Mouse (Mus musculus): ENCODE measurements around the gene Fgfr2. TPM values are rescaled to one million over a fixed set of nuclear protein-coding genes. Genes with fewer than 3 reads are reported as not detected.

Gene Fgfr2
- polyA plus RNA-seq, 1 experiment from 2014 or later, result 20.3 TPM

- H3K27me3 ChIP-seq (ENCODE audit: control insufficient read depth, insufficient read depth, low read length), result no peaks in the 10 kb centered on the region
- 74% methylated on average over 12 of the region's 12 CpGs for WGBS
- no peak overlapping the region for H3K4me3 ChIP-seq (ENCODE audit: low read length)
- no peak for ATAC-seq (replicated peaks; ENCODE audit: extremely low read depth, insufficient read depth, low FRiP score)
- no peak overlapping the region for H3K4me2 ChIP-seq (ENCODE audit: low read depth, low read length)
- H3K9ac ChIP-seq (ENCODE audit: low read length), result no peak overlapping the region
- H3K9me3 ChIP-seq (replicated peaks; ENCODE audit: control insufficient read depth, low read length), result no peaks in the 10 kb centered on the region
- no peak overlapping the region for H3K27ac ChIP-seq (ENCODE audit: low read length)
- H3K4me1 ChIP-seq (ENCODE audit: control insufficient read depth, insufficient read depth, low read length), result peaks cover 8% of the 10 kb centered on the region
- H3K36me3 ChIP-seq (ENCODE audit: control insufficient read depth, insufficient read depth), result peaks cover 11% of the 10 kb centered on the region; the same call in 1 of the 2 replicates
Observed at GRCm38 (mm10) chr7:130168296-130168695, 2954.9 kb downstream of the Fgfr2 start.

GRCm38 (mm10) chr7:130167261-130167660, 2955.9 kb downstream of the Fgfr2 start:
- Histone ChIP-seq H3K27ac (ENCODE audit: low read length) (no peak overlapping the region), H3K4me1 (ENCODE audit: control insufficient read depth, insufficient read depth, low read length) (peaks cover 8% of the 10 kb centered on the region), H3K9ac (ENCODE audit: low read length) (no peak overlapping the region), H3K9me3 (replicated peaks; ENCODE audit: control insufficient read depth, low read length) (no peaks in the 10 kb centered on the region), H3K4me2 (ENCODE audit: low read depth, low read length) (no peak overlapping the region), H3K27me3 (ENCODE audit: control insufficient read depth, insufficient read depth, low read length) (no peaks in the 10 kb centered on the region), H3K4me3 (ENCODE audit: low read length) (no peak overlapping the region), H3K36me3 (ENCODE audit: control insufficient read depth, insufficient read depth) (peaks cover 8% of the 10 kb centered on the region; the same call in 1 of the 2 replicates)
- 67% methylated on average over 5 of the region's 5 CpGs for WGBS
- no peak for ATAC-seq (replicated peaks; ENCODE audit: extremely low read depth, insufficient read depth, low FRiP score)

GRCm38 (mm10) chr7:130166190-130166589, 2957.0 kb downstream of the Fgfr2 start:
- no peak overlapping the region for H3K4me2 ChIP-seq (ENCODE audit: low read depth, low read length)
- no peak for ATAC-seq (replicated peaks; ENCODE audit: extremely low read depth, insufficient read depth, low FRiP score)
- 64% methylated on average over 4 of the region's 4 CpGs for WGBS

DNA sequence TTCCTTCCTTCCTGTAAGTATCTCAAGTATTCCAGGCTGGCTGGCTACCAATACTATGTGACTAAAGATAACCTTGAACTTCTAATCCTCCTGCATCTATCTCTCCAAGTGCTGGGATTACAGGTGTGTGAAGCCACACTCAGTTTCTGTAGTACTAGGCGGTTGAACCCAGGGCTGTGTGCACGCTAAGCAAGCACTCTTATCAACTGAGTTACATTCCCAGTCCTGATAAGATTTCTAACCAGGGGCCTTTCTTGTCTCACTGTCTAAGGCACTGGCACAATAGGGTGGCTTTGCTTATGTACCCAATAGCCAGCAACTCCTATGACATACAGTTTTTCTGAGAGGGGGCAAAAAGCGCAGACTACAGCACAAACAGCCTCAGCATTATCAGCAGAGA, 2957.7 kb downstream of the Fgfr2 start:
- H3K4me2 ChIP-seq (ENCODE audit: low read depth, low read length), result no peak overlapping the region
- H3K27me3 ChIP-seq (ENCODE audit: control insufficient read depth, insufficient read depth, low read length), result no peaks in the 10 kb centered on the region
- H3K4me3 ChIP-seq (ENCODE audit: low read length), result no peak overlapping the region
- no peak overlapping the region for H3K27ac ChIP-seq (ENCODE audit: low read length)
- ATAC-seq (replicated peaks; ENCODE audit: extremely low read depth, insufficient read depth, low FRiP score), result no peak
- no peak overlapping the region for H3K9ac ChIP-seq (ENCODE audit: low read length)
- WGBS, result 37% methylated on average over 3 of the region's 3 CpGs
- H3K36me3 ChIP-seq (ENCODE audit: control insufficient read depth, insufficient read depth), result peaks cover 3% of the 10 kb centered on the region; the same call in 1 of the 2 replicates
- no peaks in the 10 kb centered on the region for H3K9me3 ChIP-seq (replicated peaks; ENCODE audit: control insufficient read depth, low read length)
- H3K4me1 ChIP-seq (ENCODE audit: control insufficient read depth, insufficient read depth, low read length), result peaks cover 8% of the 10 kb centered on the region

More at GRCm38 (mm10) chr7:130166190-130166589, 2957.0 kb downstream of the Fgfr2 start:
- no peaks in the 10 kb centered on the region for H3K9me3 ChIP-seq (replicated peaks; ENCODE audit: control insufficient read depth, low read length)
- peaks cover 8% of the 10 kb centered on the region for H3K4me1 ChIP-seq (ENCODE audit: control insufficient read depth, insufficient read depth, low read length)
- no peak overlapping the region for H3K9ac ChIP-seq (ENCODE audit: low read length)
- no peaks in the 10 kb centered on the region for H3K27me3 ChIP-seq (ENCODE audit: control insufficient read depth, insufficient read depth, low read length)
- H3K36me3 ChIP-seq (ENCODE audit: control insufficient read depth, insufficient read depth), result peaks cover 3% of the 10 kb centered on the region; the same call in 1 of the 2 replicates
- H3K27ac ChIP-seq (ENCODE audit: low read length), result no peak overlapping the region
- H3K4me3 ChIP-seq (ENCODE audit: low read length), result no peak overlapping the region

DNA sequence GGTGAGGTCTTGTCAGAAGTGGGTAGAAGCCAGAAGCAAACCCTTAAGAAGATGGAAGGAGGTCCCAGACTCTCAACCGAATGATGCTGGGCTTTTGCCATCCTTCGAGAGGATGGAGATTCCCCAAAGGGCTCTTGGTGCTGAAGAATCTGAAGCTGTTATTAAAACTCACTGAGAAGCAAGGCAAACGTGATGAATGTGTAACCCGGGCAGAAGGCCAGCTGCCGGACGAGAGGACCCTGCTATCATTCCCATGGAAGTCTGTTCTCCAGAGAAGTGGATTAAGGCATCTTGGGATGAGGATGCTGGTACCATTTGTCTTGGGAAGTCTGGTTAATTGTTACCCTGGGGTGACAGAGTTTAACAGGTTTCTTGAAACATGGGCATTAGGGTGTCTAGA, 2960.4 kb downstream of the Fgfr2 start:
- no peak overlapping the region for H3K27ac ChIP-seq (ENCODE audit: low read length)
- no peaks in the 10 kb centered on the region for H3K9me3 ChIP-seq (replicated peaks; ENCODE audit: control insufficient read depth, low read length)
- no peak overlapping the region for H3K9ac ChIP-seq (ENCODE audit: low read length)
- no peak overlapping the region for H3K4me2 ChIP-seq (ENCODE audit: low read depth, low read length)
- peaks cover 8% of the 10 kb centered on the region for H3K4me1 ChIP-seq (ENCODE audit: control insufficient read depth, insufficient read depth, low read length)
- no peak overlapping the region for H3K4me3 ChIP-seq (ENCODE audit: low read length)
- H3K36me3 ChIP-seq (ENCODE audit: control insufficient read depth, insufficient read depth), result peaks cover 3% of the 10 kb centered on the region; the same call in 1 of the 2 replicates
- 62% methylated on average over 6 of the region's 6 CpGs for WGBS
- no peaks in the 10 kb centered on the region for H3K27me3 ChIP-seq (ENCODE audit: control insufficient read depth, insufficient read depth, low read length)
- ATAC-seq (replicated peaks; ENCODE audit: extremely low read depth, insufficient read depth, low FRiP score), result no peak

- Histone ChIP-seq H3K27me3 (ENCODE audit: control insufficient read depth, insufficient read depth, low read length) (no peaks in the 10 kb centered on the region), H3K9ac (ENCODE audit: low read length) (no peak overlapping the region), H3K4me3 (ENCODE audit: low read length) (no peak overlapping the region), H3K9me3 (replicated peaks; ENCODE audit: control insufficient read depth, low read length) (no peaks in the 10 kb centered on the region), H3K27ac (ENCODE audit: low read length) (no peak overlapping the region), H3K36me3 (ENCODE audit: control insufficient read depth, insufficient read depth) (peaks cover 3% of the 10 kb centered on the region; the same call in 1 of the 2 replicates), H3K4me1 (ENCODE audit: control insufficient read depth, insufficient read depth, low read length) (peaks cover 8% of the 10 kb centered on the region), H3K4me2 (ENCODE audit: low read depth, low read length) (no peak overlapping the region)
- no peak for ATAC-seq (replicated peaks; ENCODE audit: extremely low read depth, insufficient read depth, low FRiP score)
- 59% methylated on average over 5 of the region's 5 CpGs for WGBS
Observed at GRCm38 (mm10) chr7:130161581-130161980, 2961.6 kb downstream of the Fgfr2 start.

- no peak overlapping the region for H3K27ac ChIP-seq (ENCODE audit: low read length)
- ATAC-seq (replicated peaks; ENCODE audit: extremely low read depth, insufficient read depth, low FRiP score), result no peak
Observed at GRCm38 (mm10) chr7:130158845-130159244, 2964.3 kb downstream of the Fgfr2 start.

DNA sequence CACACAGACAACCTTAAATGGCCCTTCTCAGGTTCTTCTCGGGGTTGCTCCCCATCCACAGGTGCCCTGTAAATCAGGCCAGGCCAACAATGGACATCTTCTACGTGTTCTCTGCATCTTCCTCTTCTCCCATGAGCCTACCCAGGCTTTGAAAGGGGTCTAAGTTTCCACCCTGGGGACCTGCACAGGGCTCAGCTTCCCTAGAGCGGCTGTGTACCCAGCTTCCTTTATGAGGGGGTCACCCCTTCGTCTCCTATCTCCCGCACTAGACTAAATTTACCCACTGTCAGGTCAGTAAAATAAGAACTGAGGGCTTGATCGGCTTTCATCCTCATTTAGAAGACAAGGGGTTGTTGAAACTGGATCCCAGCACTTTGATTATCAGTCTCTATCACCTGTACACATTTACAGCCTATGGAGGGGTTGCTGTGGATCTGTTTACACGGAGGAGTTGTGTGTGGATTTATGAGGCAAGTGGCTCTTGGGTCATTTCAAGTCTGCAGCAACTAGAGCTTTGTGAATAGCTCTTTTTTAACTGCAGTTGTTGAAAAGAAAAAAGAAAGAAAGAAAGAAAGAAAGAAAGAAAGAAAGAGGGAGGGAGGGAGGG, 2969.7 kb downstream of the Fgfr2 start:
- ATAC-seq (replicated peaks; ENCODE audit: extremely low read depth, insufficient read depth, low FRiP score), result no peak
- Histone ChIP-seq H3K9me3 (replicated peaks; ENCODE audit: control insufficient read depth, low read length) (no peaks in the 10 kb centered on the region), H3K4me2 (ENCODE audit: low read depth, low read length) (no peak overlapping the region), H3K4me1 (ENCODE audit: control insufficient read depth, insufficient read depth, low read length) (peaks cover 10% of the 10 kb centered on the region), H3K27ac (ENCODE audit: low read length) (no peak overlapping the region), H3K9ac (ENCODE audit: low read length) (no peak overlapping the region), H3K4me3 (ENCODE audit: low read length) (no peak overlapping the region), H3K36me3 (ENCODE audit: control insufficient read depth, insufficient read depth) (no peaks in the 10 kb centered on the region), H3K27me3 (ENCODE audit: control insufficient read depth, insufficient read depth, low read length) (no peaks in the 10 kb centered on the region)
- 71% methylated on average over 7 of the region's 7 CpGs for WGBS

More at GRCm38 (mm10) chr7:130158845-130159244, 2964.3 kb downstream of the Fgfr2 start:
- H3K4me3 ChIP-seq (ENCODE audit: low read length), result no peak overlapping the region
- no peak overlapping the region for H3K9ac ChIP-seq (ENCODE audit: low read length)
- H3K4me2 ChIP-seq (ENCODE audit: low read depth, low read length), result no peak overlapping the region
- no peaks in the 10 kb centered on the region for H3K9me3 ChIP-seq (replicated peaks; ENCODE audit: control insufficient read depth, low read length)
- H3K4me1 ChIP-seq (ENCODE audit: control insufficient read depth, insufficient read depth, low read length), result no peaks in the 10 kb centered on the region
- 56% methylated on average over 3 of the region's 3 CpGs for WGBS
- peaks cover 3% of the 10 kb centered on the region; the same call in 1 of the 2 replicates for H3K36me3 ChIP-seq (ENCODE audit: control insufficient read depth, insufficient read depth)
- H3K27me3 ChIP-seq (ENCODE audit: control insufficient read depth, insufficient read depth, low read length), result no peaks in the 10 kb centered on the region

GRCm38 (mm10) chr7:130148906-130149305, 2974.2 kb downstream of the Fgfr2 start:
- Histone ChIP-seq H3K36me3 (ENCODE audit: control insufficient read depth, insufficient read depth) (no peaks in the 10 kb centered on the region), H3K27ac (ENCODE audit: low read length) (no peak overlapping the region), H3K4me2 (ENCODE audit: low read depth, low read length) (no peak overlapping the region), H3K4me1 (ENCODE audit: control insufficient read depth, insufficient read depth, low read length) (peaks cover 14% of the 10 kb centered on the region), H3K4me3 (ENCODE audit: low read length) (no peak overlapping the region), H3K9me3 (replicated peaks; ENCODE audit: control insufficient read depth, low read length) (no peaks in the 10 kb centered on the region), H3K27me3 (ENCODE audit: control insufficient read depth, insufficient read depth, low read length) (no peaks in the 10 kb centered on the region), H3K9ac (ENCODE audit: low read length) (no peak overlapping the region)
- 34% methylated on average over 5 of the region's 5 CpGs for WGBS
- no peak for ATAC-seq (replicated peaks; ENCODE audit: extremely low read depth, insufficient read depth, low FRiP score)
